Mouse (Mus musculus) heart, postnatal 0 days (tissue): ENCODE measurements at regions not wholly inside any gene's neighbourhood (a gene's known extent, or its start where the extent isn't known, plus 50 kb on each side); places are given as distances from the start of the nearest gene placed in this dataset.

Source experiments
- ATAC-seq: fragments of 200-750 bp; cut with Nextera tagmentation; 2 replicates; pipeline ENCODE4 v1.8.0; 2017; ENCODE audit warnings: low read depth, moderate number of reproducible peaks, moderate library complexity; ENCODE audit not compliant: insufficient read depth
- DNase-seq: peaks from one replicate; pipeline ENCODE4 v3.0.0-alpha.2; 2016; ENCODE audit warnings: low spot score
- H3K27ac ChIP-seq: fragments of 300-500 bp; sonication (generic); 2 replicates; pipeline ENCODE4 v1.5.1; 2014; ENCODE audit warnings: low read depth, mild to moderate bottlenecking
- H3K27me3 ChIP-seq: fragments of 300-500 bp; sonication (generic); 2 replicates; pipeline ENCODE4 v1.6.1; 2014; ENCODE audit warnings: low read length, mixed read lengths; ENCODE audit not compliant: control insufficient read depth, insufficient read depth
- H3K36me3 ChIP-seq: fragments of 300-500 bp; sonication (generic); replicated peaks from 2 replicates; pipeline ENCODE4 v1.6.1; 2014; ENCODE audit warnings: low read length, mixed read lengths; ENCODE audit not compliant: control insufficient read depth, insufficient read depth
- H3K4me1 ChIP-seq: fragments of 300-500 bp; sonication (generic); 2 replicates; pipeline ENCODE4 v1.6.1; 2014; ENCODE audit warnings: antibody characterized with exemption; ENCODE audit not compliant: control insufficient read depth, insufficient read depth
- H3K4me2 ChIP-seq: fragments of 300-500 bp; sonication (generic); 2 replicates; pipeline ENCODE4 v1.6.1; 2014; ENCODE audit warnings: low read depth, mild to moderate bottlenecking, low read length, moderate library complexity
- H3K4me3 ChIP-seq: fragments of 300-500 bp; sonication (generic); 2 replicates; pipeline ENCODE4 v1.5.1; 2014; ENCODE audit warnings: low read depth, low read length
- H3K9ac ChIP-seq: fragments of 300-500 bp; sonication (generic); replicated peaks from 2 replicates; pipeline ENCODE4 v1.6.1; 2014; ENCODE audit warnings: low read depth, low read length, mixed read lengths
- H3K9me3 ChIP-seq: fragments of 300-500 bp; sonication (generic); replicated peaks from 2 replicates; pipeline ENCODE4 v1.6.1; 2016; ENCODE audit warnings: low read length; ENCODE audit not compliant: control insufficient read depth
- CTCF ChIP-seq: IDR thresholded peaks from 2 replicates; pipeline ENCODE4 v1.5.1; 2016; ENCODE audit warnings: antibody characterized with exemption, control low read depth, low read depth
- EP300 ChIP-seq: IDR thresholded peaks from 2 replicates; pipeline ENCODE4 v1.6.1; 2016; ENCODE audit warnings: antibody characterized with exemption, low read depth
- WGBS: fragments of 180-500 bp; shearing (Covaris S2); extraction: QIAGEN DNeasy Blood & Tissue Kit; methylation state at CpG from one replicate; pipeline ENCODE4 v1.1.7; 2014; 5-methylcytosine and 5-hydroxymethylcytosine counted together

DNA sequence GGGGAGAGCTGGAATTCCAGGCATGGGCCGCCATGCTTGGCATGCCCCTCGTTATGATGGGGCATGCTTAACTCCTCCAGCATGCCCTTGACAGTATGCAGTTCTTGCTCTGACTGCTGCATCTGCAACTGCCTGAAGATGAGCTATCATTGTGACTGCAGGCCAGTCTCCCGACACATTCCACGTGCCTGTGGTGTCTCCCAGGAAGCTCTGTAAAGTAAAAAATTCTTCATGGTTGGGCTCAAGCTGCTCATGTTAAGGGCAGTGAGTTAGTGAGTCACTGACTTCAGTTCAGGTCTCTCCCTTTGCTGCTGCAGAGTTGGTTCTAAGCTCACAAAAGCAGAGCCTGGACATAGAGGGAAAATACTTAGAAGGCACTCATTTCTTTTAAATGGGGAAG lies 161.5 kb downstream of the Sox2 start:
- no peak for ATAC-seq
- 0 out of 2 replicates have a peak, but pooled peaks cover 7% of the 10 kb centered on the region for H3K27me3 ChIP-seq
- TF ChIP-seq CTCF (no peak), EP300 (no peak)
- no peaks in the 10 kb centered on the region for H3K4me1 ChIP-seq
- no peak for DNase-seq
- H3K4me2 ChIP-seq = no peak overlapping the region
- WGBS = 46% methylated on average over 4 of the region's 4 CpGs
- no peak overlapping the region for H3K9ac ChIP-seq
- H3K4me3 ChIP-seq = no peak overlapping the region
- H3K36me3 ChIP-seq = no peaks in the 10 kb centered on the region
- H3K9me3 ChIP-seq = no peaks in the 10 kb centered on the region
- no peak overlapping the region for H3K27ac ChIP-seq

DNA sequence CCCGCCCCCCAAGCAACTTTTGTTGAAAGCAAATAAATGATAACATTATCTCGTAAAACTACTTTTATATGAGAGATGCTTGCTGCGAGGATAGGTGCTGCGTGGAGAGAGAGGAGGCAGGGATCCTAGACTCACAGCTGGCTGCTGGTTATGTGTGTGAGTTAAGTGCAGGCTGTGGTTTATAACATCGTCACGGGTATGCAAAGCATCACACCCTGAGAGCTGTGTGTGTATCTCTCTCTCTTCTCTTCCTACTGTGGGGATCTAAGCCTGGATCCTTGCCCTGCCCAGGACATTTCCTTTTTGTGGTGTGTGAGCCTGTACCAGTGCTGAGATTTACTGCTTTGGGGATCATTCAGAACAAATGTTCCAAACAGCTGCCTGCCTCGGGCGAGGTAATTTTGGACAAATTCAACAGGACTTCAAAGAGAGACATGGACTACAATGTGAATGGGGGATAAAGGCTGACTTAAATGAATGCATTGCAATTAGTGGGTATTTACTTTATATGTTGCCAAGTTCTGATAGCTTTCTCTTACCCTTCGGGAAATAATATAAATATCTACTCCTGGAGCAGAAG lies 162.9 kb downstream of the Sox2 start:
- ATAC-seq (no peak), DNase-seq (no peak)
- 55% methylated on average over 9 of the region's 9 CpGs for WGBS
- Histone ChIP-seq H3K4me1 (no peaks in the 10 kb centered on the region), H3K9me3 (no peaks in the 10 kb centered on the region), H3K4me2 (no peak overlapping the region), H3K4me3 (no peak overlapping the region), H3K27ac (no peak overlapping the region), H3K27me3 (0 out of 2 replicates have a peak, but pooled peaks cover 7% of the 10 kb centered on the region), H3K36me3 (no peaks in the 10 kb centered on the region), H3K9ac (no peak overlapping the region)
- no peak for TF ChIP-seq CTCF
- TF ChIP-seq EP300 = no peak

DNA sequence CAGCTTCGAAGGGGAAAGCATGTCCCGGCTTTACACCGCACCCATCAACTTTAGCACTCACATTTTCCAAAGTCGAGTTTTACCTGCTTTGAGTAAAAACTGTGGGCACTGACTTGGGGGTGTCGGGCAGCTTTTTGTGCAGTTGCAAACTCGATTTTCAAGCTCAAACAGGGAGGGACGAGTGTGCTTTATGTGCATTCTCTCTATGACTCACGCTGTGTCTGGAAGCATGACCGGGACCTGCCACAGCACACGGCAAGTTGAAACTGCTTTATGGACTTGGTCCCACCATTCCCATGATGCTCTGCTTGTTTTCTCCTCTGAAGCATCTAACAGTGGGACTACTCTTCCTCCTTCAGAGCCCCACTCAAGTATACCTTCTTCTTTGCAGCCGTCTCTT lies 174.8 kb downstream of the Sox2 start:
- DNase-seq = no peak
- ATAC-seq = no peak
- no peaks in the 10 kb centered on the region for H3K36me3 ChIP-seq
- peaks cover 8% of the 10 kb centered on the region; the same call in 1 of the 2 replicates for H3K4me1 ChIP-seq
- TF ChIP-seq CTCF (no peak), EP300 (no peak)
- H3K27ac ChIP-seq = no peak overlapping the region
- no peak overlapping the region for H3K4me3 ChIP-seq
- WGBS = 83% methylated on average over 11 of the region's 11 CpGs
- H3K9me3 ChIP-seq = no peaks in the 10 kb centered on the region
- H3K27me3 ChIP-seq = no peaks in the 10 kb centered on the region
- no peak overlapping the region for H3K4me2 ChIP-seq
- H3K9ac ChIP-seq = no peak overlapping the region

DNA sequence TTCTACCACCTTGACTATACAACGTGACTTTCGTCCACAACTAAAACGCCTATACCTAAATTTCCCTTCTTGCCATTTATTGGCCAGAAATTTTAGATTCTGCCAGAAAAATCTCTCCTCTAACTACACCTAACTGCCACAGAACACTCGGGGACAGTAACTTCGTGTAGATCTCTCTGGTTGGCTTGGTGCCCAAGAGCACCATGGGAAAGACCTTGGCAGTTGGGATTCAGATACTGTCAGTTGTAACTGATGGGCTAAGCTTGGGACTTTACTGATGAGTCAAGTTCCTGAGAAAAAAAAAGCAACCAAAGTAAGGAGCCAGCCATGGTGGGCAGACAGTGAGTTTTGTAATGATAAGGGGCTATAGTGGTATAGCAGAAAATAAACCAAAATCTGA lies 176.2 kb downstream of the Sox2 start:
- Histone ChIP-seq H3K9me3 (no peaks in the 10 kb centered on the region), H3K4me3 (no peak overlapping the region), H3K4me1 (peaks cover 8% of the 10 kb centered on the region; the same call in 1 of the 2 replicates), H3K27ac (no peak overlapping the region), H3K36me3 (no peaks in the 10 kb centered on the region), H3K27me3 (no peaks in the 10 kb centered on the region), H3K9ac (no peak overlapping the region), H3K4me2 (no peak overlapping the region)
- DNase-seq (no peak), ATAC-seq (no peak)
- 69% methylated on average over 5 of the region's 5 CpGs for WGBS
- no peak for TF ChIP-seq CTCF
- TF ChIP-seq EP300 = no peak

DNA sequence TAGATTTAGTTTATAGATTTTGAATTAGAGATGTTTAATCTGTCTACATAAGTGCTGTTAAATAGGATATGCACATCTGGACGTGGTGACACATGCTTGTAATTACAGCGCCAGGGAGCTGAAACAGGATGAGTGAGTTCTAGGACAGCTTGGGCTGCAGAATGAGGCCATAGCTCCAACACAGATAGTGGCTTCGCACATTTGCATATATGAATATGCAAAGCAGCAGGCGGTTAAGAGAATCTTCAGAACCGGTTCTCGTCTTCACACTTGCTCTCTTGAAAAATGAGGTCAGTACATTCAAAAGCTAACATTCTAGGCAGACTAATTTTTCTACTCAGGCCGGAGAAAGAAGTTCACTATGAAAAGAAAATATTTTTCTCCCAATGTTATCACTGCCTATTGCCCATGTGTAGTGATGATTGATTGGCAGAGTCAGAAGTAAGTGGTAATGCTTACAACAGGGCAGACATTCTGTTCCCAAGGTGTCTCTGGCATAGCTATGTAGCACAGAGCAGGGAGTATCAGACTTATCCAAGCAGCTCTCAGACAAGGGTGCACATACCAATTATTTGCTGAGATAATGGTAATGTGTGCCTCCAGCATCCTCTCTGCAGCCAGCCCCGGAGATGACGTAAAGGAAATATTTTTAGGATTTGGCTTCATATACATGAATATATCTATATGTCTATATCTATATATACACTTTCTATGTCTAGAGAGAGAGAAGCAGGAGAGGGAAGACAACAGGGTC lies 178.4 kb downstream of the Sox2 start:
- H3K9me3 ChIP-seq = no peaks in the 10 kb centered on the region
- H3K4me2 ChIP-seq = no peak overlapping the region
- no peaks in the 10 kb centered on the region for H3K27me3 ChIP-seq
- H3K4me3 ChIP-seq = no peak overlapping the region
- H3K27ac ChIP-seq = no peak overlapping the region
- TF ChIP-seq CTCF (no peak), EP300 (no peak)
- DNase-seq (no peak), ATAC-seq (no peak)
- WGBS = 55% methylated on average over 9 of the region's 9 CpGs
- no peaks in the 10 kb centered on the region for H3K36me3 ChIP-seq
- H3K9ac ChIP-seq = no peak overlapping the region
- peaks cover 8% of the 10 kb centered on the region; the same call in 1 of the 2 replicates for H3K4me1 ChIP-seq
